Mouse (Mus musculus): ENCODE data around the gene Vti1a. TPM values are rescaled to one million over a fixed set of nuclear protein-coding genes. Genes with fewer than 3 reads are reported as not detected.

Gene Vti1a
- polyA plus RNA-seq, 1 experiment from 2014 or later, result 33.4 TPM

DNA sequence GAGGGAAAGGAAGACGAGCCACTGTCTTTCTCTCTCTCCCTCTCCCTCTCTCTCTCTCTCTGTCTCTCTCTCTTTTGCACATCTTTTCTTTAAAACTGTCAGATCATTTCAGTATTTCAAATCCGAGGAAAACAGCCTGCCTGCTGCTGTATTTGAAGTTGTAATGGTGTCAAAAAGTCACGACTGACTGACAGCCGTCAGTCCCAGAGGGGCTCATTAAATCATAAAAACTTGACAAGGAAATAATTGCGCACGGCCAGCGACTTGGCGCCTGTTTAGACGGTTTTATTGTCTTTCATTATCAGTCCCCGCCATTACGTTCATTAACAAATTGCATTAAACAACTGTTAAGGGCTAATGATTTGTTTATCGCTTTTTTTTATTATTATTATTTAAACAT is 310.9 kb downstream of the Vti1a start:
- H3K36me3 ChIP-seq, result no peaks in the 10 kb centered on the region
- H3K27me3 ChIP-seq, result peaks cover 50% of the 10 kb centered on the region
- no peak for ATAC-seq (ENCODE audit: insufficient number of reproducible peaks, insufficient read depth, low FRiP score, low TSS enrichment, low read depth)
- H3K9ac ChIP-seq (replicated peaks), result no peak overlapping the region
- H3K4me2 ChIP-seq, result peak overlapping the region; percentile 43
- H3K4me1 ChIP-seq (replicated peaks), result peaks cover 22% of the 10 kb centered on the region
- no peak overlapping the region for H3K4me3 ChIP-seq (replicated peaks)
- H3K9me3 ChIP-seq, result no peaks in the 10 kb centered on the region
- WGBS, result 31% methylated on average over 12 of the region's 12 CpGs
- H3K27ac ChIP-seq, result no peak overlapping the region

DNA sequence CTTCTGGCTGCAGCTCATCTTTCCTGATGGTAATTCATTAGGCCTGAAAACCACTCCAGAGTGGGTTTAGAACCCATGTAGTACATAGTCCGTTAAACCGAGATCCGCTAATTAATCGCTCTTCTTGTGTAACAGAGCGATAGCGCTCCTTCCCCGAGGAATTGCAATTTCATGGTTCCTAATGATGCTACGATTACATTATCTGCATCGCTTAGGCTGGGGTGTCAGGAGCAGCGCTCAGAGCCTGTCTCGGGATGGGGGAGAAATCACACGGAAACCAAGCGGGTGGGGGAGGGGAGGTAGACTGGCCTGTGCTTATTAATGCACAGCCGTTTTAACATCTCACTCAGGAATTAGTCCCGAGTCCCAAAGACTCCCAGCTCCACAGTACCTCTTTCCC is 319.4 kb downstream of the Vti1a start:
- peaks cover 9% of the 10 kb centered on the region; the same call in 1 of the 2 replicates for H3K4me1 ChIP-seq (replicated peaks)
- no peak overlapping the region for H3K4me3 ChIP-seq (replicated peaks)
- 72% methylated on average over 15 of the region's 15 CpGs for WGBS
- no peak overlapping the region for H3K27ac ChIP-seq
- no peak for ATAC-seq (ENCODE audit: insufficient number of reproducible peaks, insufficient read depth, low FRiP score, low TSS enrichment, low read depth)
- no peaks in the 10 kb centered on the region for H3K36me3 ChIP-seq
- H3K9ac ChIP-seq (replicated peaks), result no peak overlapping the region
- no peak overlapping the region for H3K4me2 ChIP-seq
- no peaks in the 10 kb centered on the region for H3K9me3 ChIP-seq
- peaks cover 36% of the 10 kb centered on the region for H3K27me3 ChIP-seq

DNA sequence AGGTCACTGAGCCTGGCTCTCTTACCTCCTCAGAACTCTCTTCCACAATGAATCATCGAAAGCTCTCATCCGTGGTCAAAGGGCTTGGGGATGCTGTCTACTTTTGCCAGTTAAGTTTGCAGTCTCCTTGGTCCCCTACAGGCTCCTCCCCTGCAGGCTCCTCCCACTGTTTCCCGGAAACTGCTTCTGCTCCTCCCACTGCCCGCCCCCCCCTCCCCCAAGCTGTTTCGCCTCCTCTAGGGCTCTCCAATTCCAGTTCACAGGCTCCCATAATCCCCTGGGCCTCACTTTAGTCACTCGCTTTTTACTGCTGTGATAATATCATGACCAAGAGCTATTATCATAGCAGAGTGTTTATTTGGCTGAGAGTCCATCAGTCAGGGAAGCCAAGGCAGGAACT is 324.2 kb downstream of the Vti1a start:
- no peaks in the 10 kb centered on the region for H3K9me3 ChIP-seq
- H3K4me2 ChIP-seq, result no peak overlapping the region
- no peak overlapping the region for H3K27ac ChIP-seq
- peaks cover 32% of the 10 kb centered on the region for H3K4me1 ChIP-seq (replicated peaks)
- H3K27me3 ChIP-seq, result peaks cover 38% of the 10 kb centered on the region
- no peak overlapping the region for H3K9ac ChIP-seq (replicated peaks)
- 88% methylated on average over 6 of the region's 6 CpGs for WGBS
- ATAC-seq (ENCODE audit: insufficient number of reproducible peaks, insufficient read depth, low FRiP score, low TSS enrichment, low read depth), result no peak
- no peak overlapping the region for H3K4me3 ChIP-seq (replicated peaks)
- no peaks in the 10 kb centered on the region for H3K36me3 ChIP-seq

DNA sequence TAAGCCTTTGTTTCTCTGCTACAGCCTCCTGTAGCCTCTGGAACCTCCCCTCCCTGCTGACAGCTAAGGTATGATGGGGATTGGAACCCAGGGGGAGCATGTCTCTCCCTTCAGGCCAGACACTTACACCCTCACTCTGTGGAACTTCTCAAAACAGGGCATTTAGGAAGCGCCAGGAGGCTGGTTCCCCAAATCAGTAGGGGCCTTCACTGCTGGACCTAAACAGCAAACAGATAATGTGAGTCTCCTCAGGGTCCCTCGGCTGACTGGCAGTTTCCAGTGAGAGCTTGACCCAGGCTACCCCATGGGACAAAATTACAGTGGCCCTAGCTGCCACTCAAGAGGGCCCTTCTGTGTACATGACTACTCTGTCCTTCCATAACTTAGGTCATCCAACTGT is 325.8 kb downstream of the Vti1a start:
- H3K27ac ChIP-seq, result 0 out of 2 replicates have a peak overlapping the region, but pooled peaks have one; percentile 37

DNA sequence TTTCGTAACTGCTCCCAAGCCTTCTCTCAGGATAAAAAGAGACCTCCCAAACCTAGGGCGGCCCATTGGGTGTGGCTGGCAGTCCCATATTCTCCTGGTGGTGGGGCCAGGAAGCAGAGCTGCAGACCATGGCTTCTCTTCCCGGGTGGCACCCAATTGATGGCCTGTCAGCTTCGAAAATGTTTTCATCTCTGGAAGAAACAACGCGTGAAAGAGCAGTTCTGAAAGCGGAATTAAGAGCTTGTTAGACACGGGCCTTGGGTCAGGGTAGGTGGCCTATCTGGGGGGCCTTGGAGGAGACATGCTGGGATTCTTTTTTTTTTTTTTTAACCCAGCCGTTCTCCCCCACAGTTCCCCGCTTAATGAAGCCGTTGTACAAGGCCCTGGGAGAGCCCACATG is 326.3 kb downstream of the Vti1a start:
- Histone ChIP-seq H3K9me3 (no peaks in the 10 kb centered on the region), H3K36me3 (no peaks in the 10 kb centered on the region), H3K4me1 (replicated peaks) (peaks cover 30% of the 10 kb centered on the region), H3K4me2 (no peak overlapping the region), H3K9ac (replicated peaks) (no peak overlapping the region), H3K4me3 (replicated peaks) (no peak overlapping the region), H3K27ac (0 out of 2 replicates have a peak overlapping the region, but pooled peaks have one; percentile 37), H3K27me3 (peaks cover 47% of the 10 kb centered on the region)
- 39% methylated on average over 11 of the region's 11 CpGs for WGBS
- no peak for ATAC-seq (ENCODE audit: insufficient number of reproducible peaks, insufficient read depth, low FRiP score, low TSS enrichment, low read depth)

More for the DNA sequence above, 325.8 kb downstream of the Vti1a start:
- H3K4me1 ChIP-seq (replicated peaks), result peaks cover 30% of the 10 kb centered on the region
- H3K36me3 ChIP-seq, result no peaks in the 10 kb centered on the region
- H3K4me3 ChIP-seq (replicated peaks), result no peak overlapping the region
- H3K9ac ChIP-seq (replicated peaks), result no peak overlapping the region
- no peak for ATAC-seq (ENCODE audit: insufficient number of reproducible peaks, insufficient read depth, low FRiP score, low TSS enrichment, low read depth)
- no peak overlapping the region for H3K4me2 ChIP-seq
- WGBS, result 86% methylated on average over 2 of the region's 2 CpGs
- peaks cover 47% of the 10 kb centered on the region for H3K27me3 ChIP-seq
- H3K9me3 ChIP-seq, result no peaks in the 10 kb centered on the region

DNA sequence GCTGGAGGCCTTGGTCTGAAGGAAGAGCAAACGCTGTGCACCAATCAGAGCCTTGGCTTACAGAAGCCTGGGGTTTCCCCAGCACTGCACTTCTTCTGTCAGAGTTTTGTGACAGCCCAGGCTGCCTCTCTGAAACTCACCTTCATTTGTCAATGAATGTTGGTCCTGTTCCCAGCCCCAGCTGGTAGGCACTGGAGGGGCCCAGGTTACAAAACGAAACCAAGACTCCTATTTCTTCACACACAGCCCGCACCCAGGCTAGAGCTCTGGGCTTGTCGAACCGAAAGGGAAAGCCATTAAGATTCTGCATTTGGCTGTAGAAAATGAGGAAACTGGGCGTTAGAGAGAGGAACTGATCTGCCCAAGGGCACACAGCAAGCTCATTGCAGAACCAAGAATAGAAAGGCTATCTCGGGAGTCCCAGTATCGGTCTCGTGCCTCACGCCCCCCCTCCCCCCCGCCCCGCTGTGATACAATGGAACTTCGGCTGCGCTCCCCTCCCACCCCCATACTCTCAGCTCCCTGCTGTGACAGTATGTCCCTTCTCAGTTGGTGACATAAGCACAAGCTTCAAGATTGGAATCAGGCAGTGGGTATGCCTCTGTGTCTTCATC is 327.3 kb downstream of the Vti1a start:
- Histone ChIP-seq H3K9ac (replicated peaks) (no peak overlapping the region), H3K9me3 (no peaks in the 10 kb centered on the region), H3K27me3 (peaks cover 48% of the 10 kb centered on the region), H3K4me1 (replicated peaks) (peaks cover 30% of the 10 kb centered on the region), H3K27ac (peak overlapping the region; percentile 24; the same call in 1 of the 2 replicates), H3K4me2 (peak overlapping the region; percentile 54), H3K4me3 (replicated peaks) (peak overlapping the region; percentile 29), H3K36me3 (no peaks in the 10 kb centered on the region)
- 17% methylated on average over 14 of the region's 14 CpGs for WGBS
- no peak for ATAC-seq (ENCODE audit: insufficient number of reproducible peaks, insufficient read depth, low FRiP score, low TSS enrichment, low read depth)

DNA sequence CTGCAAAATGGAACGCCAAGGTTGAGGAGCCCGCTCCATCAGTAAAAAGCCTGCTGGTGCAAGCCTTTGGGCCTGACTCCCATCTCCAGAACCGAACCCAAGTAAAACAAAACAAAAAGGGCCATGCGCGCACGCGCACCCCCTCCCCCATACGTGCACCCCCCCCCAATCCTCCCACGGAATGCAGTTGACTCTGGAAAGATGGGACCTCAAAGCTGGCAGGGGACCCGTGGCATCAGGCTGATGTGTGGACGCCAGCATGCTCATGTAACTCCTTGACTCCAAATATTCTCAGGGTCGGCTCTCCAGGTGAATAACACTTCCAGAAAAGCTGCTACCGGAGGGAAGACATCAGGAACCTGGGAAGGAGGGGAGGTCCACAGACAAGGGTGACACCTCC is 327.8 kb downstream of the Vti1a start:
- WGBS, result 72% methylated on average over 13 of the region's 13 CpGs
- Histone ChIP-seq H3K9me3 (no peaks in the 10 kb centered on the region), H3K4me1 (replicated peaks) (peaks cover 30% of the 10 kb centered on the region), H3K9ac (replicated peaks) (no peak overlapping the region), H3K4me2 (peak overlapping the region; percentile 54), H3K27ac (no peak overlapping the region; the same call in 1 of the 2 replicates), H3K4me3 (replicated peaks) (peak overlapping the region; percentile 29; the same call in 1 of the 2 replicates), H3K27me3 (peaks cover 49% of the 10 kb centered on the region), H3K36me3 (no peaks in the 10 kb centered on the region)
- ATAC-seq (ENCODE audit: insufficient number of reproducible peaks, insufficient read depth, low FRiP score, low TSS enrichment, low read depth), result no peak

DNA sequence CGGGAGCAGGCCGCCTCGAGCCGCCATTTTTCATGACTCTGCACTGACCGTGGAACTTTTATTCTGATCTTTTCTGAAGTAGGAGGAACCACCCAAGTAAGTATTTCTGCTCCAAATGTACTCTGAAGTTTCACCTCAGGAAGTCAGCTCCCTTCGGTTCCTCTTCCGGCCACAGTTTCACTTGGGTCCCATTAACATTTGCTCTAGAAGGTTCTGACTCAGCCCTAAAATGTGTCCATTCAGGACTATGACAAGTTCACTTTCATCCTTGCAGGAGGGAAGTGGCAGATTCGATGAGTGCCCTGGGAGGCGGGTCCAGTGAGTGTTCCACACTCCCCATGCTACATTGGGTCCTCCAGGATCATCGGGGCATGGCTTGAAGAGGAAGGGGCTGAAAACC is 333.3 kb downstream of the Vti1a start:
- Histone ChIP-seq H3K4me1 (replicated peaks) (no peaks in the 10 kb centered on the region), H3K4me3 (replicated peaks) (no peak overlapping the region), H3K27ac (no peak overlapping the region), H3K36me3 (no peaks in the 10 kb centered on the region), H3K9me3 (no peaks in the 10 kb centered on the region), H3K4me2 (no peak overlapping the region), H3K27me3 (peaks cover 34% of the 10 kb centered on the region), H3K9ac (replicated peaks) (no peak overlapping the region)
- WGBS, result 94% methylated on average over 10 of the region's 10 CpGs
- ATAC-seq (ENCODE audit: insufficient number of reproducible peaks, insufficient read depth, low FRiP score, low TSS enrichment, low read depth), result no peak

DNA sequence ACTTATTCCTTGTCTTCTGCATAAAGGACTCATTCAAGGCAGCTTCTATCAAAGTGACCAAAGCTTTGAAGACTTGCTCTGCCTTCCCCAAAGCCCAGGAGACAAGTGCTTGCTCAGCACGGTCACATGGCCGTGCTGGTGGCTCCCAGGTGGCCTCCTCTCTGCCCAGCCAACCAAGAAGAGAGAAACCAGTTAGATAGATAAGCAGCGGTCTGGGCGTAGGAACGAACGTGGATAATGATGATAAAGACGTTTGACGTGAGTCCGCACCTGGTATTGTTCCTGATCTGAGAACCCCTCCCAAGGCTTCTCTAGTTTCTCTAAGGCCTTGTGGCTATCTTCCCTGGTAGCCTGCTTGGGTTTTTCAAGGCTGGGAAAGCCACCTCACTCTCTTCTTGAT is 334.9 kb downstream of the Vti1a start:
- no peak overlapping the region for H3K9ac ChIP-seq (replicated peaks)
- peaks cover 23% of the 10 kb centered on the region for H3K27me3 ChIP-seq
- no peak overlapping the region for H3K4me3 ChIP-seq (replicated peaks)
- no peak overlapping the region for H3K27ac ChIP-seq
- 92% methylated on average over 9 of the region's 9 CpGs for WGBS
- ATAC-seq (ENCODE audit: insufficient number of reproducible peaks, insufficient read depth, low FRiP score, low TSS enrichment, low read depth), result no peak
- H3K4me1 ChIP-seq (replicated peaks), result no peaks in the 10 kb centered on the region
- no peaks in the 10 kb centered on the region for H3K36me3 ChIP-seq
- H3K9me3 ChIP-seq, result no peaks in the 10 kb centered on the region
- no peak overlapping the region for H3K4me2 ChIP-seq

DNA sequence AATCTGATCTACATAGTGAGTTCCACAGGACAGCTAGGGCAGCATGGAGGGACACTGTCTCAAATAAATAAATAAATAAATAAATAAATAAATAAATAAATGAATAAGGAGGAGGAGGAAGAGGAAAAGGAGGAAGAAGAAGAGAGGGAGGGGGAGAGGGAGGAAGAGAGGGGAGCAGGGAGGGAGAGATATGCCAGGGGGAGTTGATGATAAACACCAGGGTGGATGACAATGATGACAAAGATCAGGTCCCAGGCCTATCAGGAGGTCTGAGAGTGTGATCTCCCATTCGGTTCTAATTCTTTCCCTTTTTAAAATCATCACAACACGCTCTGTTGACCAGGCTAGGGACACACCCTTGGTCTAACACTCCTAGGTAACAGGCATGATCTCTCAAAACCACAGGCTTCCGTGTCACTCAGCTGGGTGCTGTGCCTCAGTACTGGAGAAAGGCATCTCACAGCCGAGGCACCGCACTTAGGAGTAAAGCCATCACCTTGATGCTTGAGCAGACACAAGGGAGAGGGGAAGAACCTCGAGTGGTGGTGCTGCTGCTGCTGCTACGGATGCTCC is 336.7 kb downstream of the Vti1a start:
- no peak for ATAC-seq (ENCODE audit: insufficient number of reproducible peaks, insufficient read depth, low FRiP score, low TSS enrichment, low read depth)
- H3K4me3 ChIP-seq (replicated peaks), result no peak overlapping the region
- no peak overlapping the region for H3K27ac ChIP-seq
- H3K4me1 ChIP-seq (replicated peaks), result no peaks in the 10 kb centered on the region
- H3K27me3 ChIP-seq, result peaks cover 19% of the 10 kb centered on the region
- H3K4me2 ChIP-seq, result no peak overlapping the region
- no peaks in the 10 kb centered on the region for H3K36me3 ChIP-seq
- 91% methylated on average over 7 of the region's 7 CpGs for WGBS
- H3K9me3 ChIP-seq, result no peaks in the 10 kb centered on the region
- H3K9ac ChIP-seq (replicated peaks), result no peak overlapping the region

DNA sequence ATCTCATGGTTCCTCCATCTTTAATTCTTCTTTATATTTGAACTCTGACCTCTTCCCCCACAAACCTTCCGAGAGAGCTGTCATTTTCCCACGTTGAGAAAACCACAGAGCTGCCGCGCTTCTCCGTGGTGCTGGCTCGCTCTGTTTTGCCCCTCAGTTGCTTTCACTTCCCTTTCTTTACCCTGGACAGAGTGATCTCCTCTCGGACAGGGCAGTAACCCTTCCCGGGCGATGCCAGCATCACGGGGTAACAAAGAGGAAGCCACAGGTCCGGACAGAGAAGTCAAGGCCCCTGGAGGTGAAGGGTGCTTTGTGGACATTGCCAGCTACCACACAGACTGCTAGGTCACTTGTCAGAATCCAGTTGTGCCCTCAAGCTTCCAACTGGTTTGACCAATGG is 344.1 kb downstream of the Vti1a start:
- Histone ChIP-seq H3K4me1 (replicated peaks) (peaks cover 24% of the 10 kb centered on the region), H3K9ac (replicated peaks) (no peak overlapping the region), H3K9me3 (no peaks in the 10 kb centered on the region), H3K27ac (no peak overlapping the region), H3K36me3 (no peaks in the 10 kb centered on the region), H3K27me3 (peaks cover 45% of the 10 kb centered on the region), H3K4me2 (no peak overlapping the region), H3K4me3 (replicated peaks) (no peak overlapping the region)
- WGBS, result 90% methylated on average over 11 of the region's 11 CpGs
- no peak for ATAC-seq (ENCODE audit: insufficient number of reproducible peaks, insufficient read depth, low FRiP score, low TSS enrichment, low read depth)
